Mouse (Mus musculus) neutrophil, adult 5-6 weeks (primary cell): Measurements from ENCODE around the gene Kif2a. TPM values are rescaled to one million over a fixed set of nuclear protein-coding genes. Genes with fewer than 3 reads are reported as not detected.
A peak's percentile ranks its signal among the peaks of the same experiment; 100 is the strongest.
"Not testable (repeated sequence)": the region's sequence is repeated elsewhere in the genome, so short reads cannot be mapped to it uniquely, and the experiment has no call there.

Source experiments
- ATAC-seq: fragments of 151-379, 151-347 bp; 2 replicates; pipeline ENCODE4 v1.8.0; 2017; ENCODE audit warnings: mild to moderate bottlenecking, moderate TSS enrichment; ENCODE audit not compliant: insufficient number of reproducible peaks, poor library complexity, low FRiP score, severe bottlenecking; ENCODE audit errors: extremely low read depth
- total RNA-seq: library from RNA; stranded (forward); fragments of 200-1000 nt; gene quantifications from 2 replicates; pipeline ENCODE4 v1.2.3, GENCODE M21; 2017

Kif2a gene
- total RNA-seq, 1 experiment from 2014 or later, result 36.9 TPM

- ATAC-seq, result 0 out of 2 replicates have a peak, but pooled peaks have one; percentile 21
These were observed 5.3 kb upstream of the Kif2a start for GRCm38 (mm10) chr13:107027218-107027617.

GRCm38 (mm10) chr13:107025663-107026062 is 3.7 kb upstream of the Kif2a start:
- ATAC-seq, result no peak

GRCm38 (mm10) chr13:107022266-107023171 is 593 bp upstream of the Kif2a start:
- ATAC-seq, result peak; percentile 60

GRCm38 (mm10) chr13:107019443-107019842 is 2.5 kb downstream of the Kif2a start:
- ATAC-seq, result no peak

GRCm38 (mm10) chr13:107013926-107014325 is 8.0 kb downstream of the Kif2a start:
- no peak for ATAC-seq

GRCm38 (mm10) chr13:107011618-107012017 is 10.3 kb downstream of the Kif2a start:
- no peak for ATAC-seq

GRCm38 (mm10) chr13:107008174-107008573 is 13.8 kb downstream of the Kif2a start:
- ATAC-seq, result no peak

GRCm38 (mm10) chr13:107003211-107003610 is 18.7 kb downstream of the Kif2a start:
- no peak for ATAC-seq

- peak; percentile 98 for ATAC-seq
These were observed 23.3 kb downstream of the Kif2a start for GRCm38 (mm10) chr13:106998671-106999070.

GRCm38 (mm10) chr13:106998026-106998425 is 23.9 kb downstream of the Kif2a start:
- ATAC-seq, result no peak

- not testable (repeated sequence) for ATAC-seq
These were observed 24.4 kb downstream of the Kif2a start for GRCm38 (mm10) chr13:106997557-106997956.

GRCm38 (mm10) chr13:106996891-106997290 is 25.0 kb downstream of the Kif2a start:
- no peak for ATAC-seq

GRCm38 (mm10) chr13:106961496-106961895 is 60.4 kb downstream of the Kif2a start:
- ATAC-seq, result no peak

GRCm38 (mm10) chr13:106960557-106960956 is 61.4 kb downstream of the Kif2a start:
- no peak for ATAC-seq

GRCm38 (mm10) chr13:106958286-106958685 is 63.6 kb downstream of the Kif2a start:
- ATAC-seq, result no peak

- no peak for ATAC-seq
These were observed 64.4 kb downstream of the Kif2a start for GRCm38 (mm10) chr13:106957554-106957953.

- no peak for ATAC-seq
These were observed 67.0 kb downstream of the Kif2a start for GRCm38 (mm10) chr13:106954880-106955279.

- ATAC-seq, result no peak
These were observed 74.3 kb downstream of the Kif2a start for GRCm38 (mm10) chr13:106947583-106947982.

GRCm38 (mm10) chr13:106946594-106947540 is 75.1 kb downstream of the Kif2a start, which contains the start of gene Dimt1:
Gene Dimt1 (plus strand): TSS chr13:106947127.
- peak; percentile 100 for ATAC-seq
